Mouse (Mus musculus) T-helper 1 cell (primary cell): Measurements from ENCODE around the gene Rsl24d1.
"Not testable (repeated sequence)": the region's sequence is repeated elsewhere in the genome, so short reads cannot be mapped to it uniquely, and the experiment has no call there.

Experiments used
- in situ Hi-C: fragments of 300-600 bp; cut with MboI, MseI; formaldehyde crosslinking; loops from one replicate; pipeline ENCODE4 v1.15.1; 2025; ENCODE audit warnings: high pct_unique_total_duplicates

Rsl24d1 gene

DNA sequence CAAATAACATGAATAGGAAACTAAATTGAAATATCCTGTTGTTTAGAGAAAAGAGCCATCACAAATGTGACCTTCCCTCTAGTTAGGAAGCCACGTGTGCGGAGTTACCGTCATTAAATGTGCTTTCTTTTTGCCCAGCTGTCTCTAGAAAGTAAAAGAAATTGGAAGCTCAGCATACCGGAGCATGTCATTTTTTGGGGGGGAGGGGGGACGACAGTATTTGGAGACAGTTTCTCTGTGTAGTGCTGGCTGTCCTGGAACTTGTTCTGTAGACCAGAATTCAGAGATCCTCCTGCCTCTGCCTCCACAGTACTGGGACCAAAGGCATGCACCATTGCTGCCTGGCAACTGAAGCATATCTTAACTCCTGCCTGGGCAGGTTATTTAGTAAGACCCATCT lies 11.7 kb upstream of the Rsl24d1 start, which contains the start of gene Khdc3:
TSS of gene Khdc3 (plus strand) at position 301 of the 400 bp plus-strand sequence.
- in situ Hi-C loops: no loop called here

DNA sequence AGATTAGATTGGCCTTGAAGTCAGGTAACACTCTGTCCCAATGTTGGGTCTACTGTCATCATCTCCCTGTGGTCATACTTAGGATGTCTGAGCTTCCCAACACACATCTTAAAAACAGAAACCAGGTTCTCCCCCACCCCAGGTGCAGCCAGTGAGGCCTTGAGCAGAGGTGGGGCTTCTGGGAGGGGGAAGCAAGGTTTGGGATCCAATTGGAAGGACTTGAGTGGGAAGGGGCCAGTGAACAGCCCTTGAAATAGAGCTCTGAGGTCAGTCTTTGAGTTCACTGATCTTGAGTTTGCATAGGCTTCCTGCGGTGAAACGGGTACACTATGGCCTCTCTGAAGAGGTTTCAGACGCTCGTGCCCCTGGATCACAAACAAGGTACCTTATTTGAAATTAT lies 11.0 kb upstream of the Rsl24d1 start, which contains the start of gene Gm20509:
TSS of gene Gm20509 (plus strand) at position 290 of the 400 bp plus-strand sequence.
- in situ Hi-C loops: no loop called here

GRCm38 (mm10) chr9:73103159-73103879 lies 9.9 kb upstream of the Rsl24d1 start:
- in situ Hi-C loops: no loop called here

GRCm38 (mm10) chr9:73103880-73104198 lies 9.4 kb upstream of the Rsl24d1 start:
- in situ Hi-C loops: no loop called here

DNA sequence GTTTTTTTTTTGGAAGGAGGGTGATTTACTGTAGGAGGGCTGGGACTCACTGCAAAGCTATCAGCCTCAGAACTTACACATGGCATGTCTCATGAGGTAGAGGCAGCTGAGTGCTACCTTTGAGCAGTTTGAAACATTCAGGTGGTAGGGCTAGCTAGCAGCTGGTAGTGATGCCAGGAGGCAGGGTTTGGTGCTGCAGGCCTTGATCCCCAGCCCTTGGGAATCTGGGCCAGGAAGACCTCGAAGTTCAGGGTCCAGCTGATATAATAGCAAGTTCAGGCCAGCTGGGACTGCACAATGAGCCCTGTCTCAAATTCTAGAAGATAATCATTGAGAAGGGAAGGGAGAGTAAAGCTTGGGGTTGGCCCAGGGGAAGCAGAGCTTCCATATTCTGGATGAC lies 8.1 kb upstream of the Rsl24d1 start:
- in situ Hi-C loops: no loop called here

- in situ Hi-C loops: no loop called here
Measured at GRCm38 (mm10) chr9:73105771-73106170, 7.5 kb upstream of the Rsl24d1 start.

- in situ Hi-C loops: not testable (repeated sequence)
Measured at GRCm38 (mm10) chr9:73116704-73117103, 3.5 kb downstream of the Rsl24d1 start.

DNA sequence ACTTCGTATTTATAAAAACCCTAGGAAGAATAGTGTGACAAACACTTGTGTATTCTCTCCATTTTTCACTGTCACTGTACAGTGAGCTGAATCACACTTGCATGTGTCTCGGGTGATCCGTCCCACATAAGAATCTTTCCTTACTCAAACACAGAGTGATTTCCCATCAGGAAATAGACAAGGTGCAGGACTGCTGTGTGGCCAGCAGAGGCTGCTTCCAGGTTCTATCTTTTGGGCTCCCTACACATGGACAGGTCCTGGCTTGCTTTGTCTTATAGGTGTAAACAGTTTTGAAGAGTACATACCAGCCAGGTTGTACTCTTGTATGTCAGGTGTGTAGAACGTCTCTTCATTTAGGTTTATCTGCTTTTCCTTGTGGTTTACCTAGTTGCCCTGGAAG lies 4.8 kb downstream of the Rsl24d1 start:
- in situ Hi-C loops: no loop called here

DNA sequence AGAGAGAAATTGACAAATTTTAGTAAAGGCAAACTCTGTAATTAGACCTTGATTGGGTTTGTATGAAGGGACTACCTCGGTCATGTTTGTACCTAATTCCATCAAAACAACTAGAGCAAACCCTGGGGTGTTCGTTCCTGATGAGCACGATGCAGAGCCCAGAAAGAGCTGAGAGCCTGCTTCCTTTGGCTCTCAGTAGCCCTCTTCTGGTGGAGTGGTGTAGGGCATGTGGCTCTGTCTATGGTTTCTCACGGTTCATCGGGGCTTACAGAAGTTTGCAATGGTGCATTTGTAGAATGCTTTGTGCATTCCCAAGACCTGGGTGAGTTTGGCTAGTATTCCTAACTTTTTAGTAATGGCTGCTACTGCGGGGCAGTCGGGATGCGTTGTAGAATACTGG lies 8.5 kb downstream of the Rsl24d1 start:
- in situ Hi-C loops: no loop called here

GRCm38 (mm10) chr9:73125043-73125570 lies 11.9 kb downstream of the Rsl24d1 start:
- in situ Hi-C loops: no loop called here

- in situ Hi-C loops: no loop called here
Measured at GRCm38 (mm10) chr9:73127457-73127856, 14.2 kb downstream of the Rsl24d1 start.

GRCm38 (mm10) chr9:73129875-73130274 lies 16.6 kb downstream of the Rsl24d1 start:
- in situ Hi-C loops: no loop called here

DNA sequence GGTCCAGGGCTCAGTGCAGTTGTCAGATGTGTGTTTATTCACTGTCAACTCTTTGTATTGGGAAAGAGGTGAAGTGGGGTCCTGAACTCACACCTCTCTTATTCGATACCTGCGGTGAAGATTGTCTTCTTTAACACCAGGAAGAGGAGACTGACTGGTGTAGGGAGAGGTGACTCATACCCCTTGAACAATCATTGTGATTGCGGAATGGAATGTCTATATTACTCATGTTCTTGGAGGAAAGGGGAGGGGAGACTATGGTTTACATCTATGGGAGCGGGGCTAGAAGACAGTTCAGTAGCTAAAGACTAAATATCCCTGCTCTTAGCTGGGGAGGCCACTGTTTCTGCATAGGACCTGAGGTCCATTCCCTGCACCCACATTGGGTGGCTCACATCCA lies 17.3 kb downstream of the Rsl24d1 start:
- in situ Hi-C loops: no loop called here

GRCm38 (mm10) chr9:73137341-73137886 lies 24.2 kb downstream of the Rsl24d1 start:
- in situ Hi-C loops: no loop called here

DNA sequence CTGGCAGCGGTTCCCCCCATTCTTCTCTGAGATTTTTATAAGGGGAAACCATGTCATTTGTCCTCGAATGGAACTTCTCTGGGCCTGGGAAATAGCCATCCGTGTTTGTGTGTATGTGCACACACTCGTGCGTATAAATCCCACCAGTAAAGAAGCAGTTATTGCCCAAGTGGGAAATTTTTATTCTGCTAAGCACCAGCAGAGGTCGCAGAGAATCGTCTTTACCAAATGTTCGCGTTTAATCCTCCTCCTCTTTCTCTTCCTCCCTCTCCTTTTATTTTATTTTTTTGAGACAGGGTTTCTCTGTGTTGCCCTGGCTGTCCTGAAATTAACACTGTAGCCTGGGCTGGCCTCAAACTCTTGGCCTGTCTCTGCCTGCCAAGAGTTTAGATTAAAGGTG lies 41.1 kb downstream of the Rsl24d1 start:
- in situ Hi-C loops: loop anchor here (25.0 kb wide), 1 partner anchor 833 kb away; no protein-coding TSS in a partner anchor

- in situ Hi-C loops: loop anchor here (25.0 kb wide), 1 partner anchor 829 kb away; no protein-coding TSS in a partner anchor
Measured at GRCm38 (mm10) chr9:73157968-73158367, 44.7 kb downstream of the Rsl24d1 start.

DNA sequence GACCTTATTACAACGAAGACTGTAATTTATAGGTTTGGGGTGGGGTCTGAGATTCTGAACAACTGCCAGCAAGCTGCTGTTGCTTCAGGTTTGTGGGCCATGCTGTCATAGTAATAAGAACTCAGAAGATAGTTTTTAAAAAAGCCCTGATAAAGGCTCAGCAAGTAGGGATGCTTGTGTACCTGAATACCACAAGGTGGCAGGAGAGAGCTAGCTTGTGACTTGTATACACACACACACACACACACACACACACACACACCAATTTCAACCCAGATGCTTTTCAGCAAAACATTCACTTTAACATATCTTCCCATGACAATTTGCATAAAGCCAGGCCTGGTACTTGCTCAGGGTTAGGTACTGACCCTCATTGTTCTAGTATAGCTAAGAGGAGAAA lies 46.0 kb downstream of the Rsl24d1 start:
- in situ Hi-C loops: loop anchor here (25.0 kb wide), 1 partner anchor 828 kb away; no protein-coding TSS in a partner anchor

- in situ Hi-C loops: loop anchor here (25.0 kb wide), 1 partner anchor 825 kb away; no protein-coding TSS in a partner anchor
Measured at GRCm38 (mm10) chr9:73162571-73163333, 49.5 kb downstream of the Rsl24d1 start.

- in situ Hi-C loops: loop anchor here (25.0 kb wide), 1 partner anchor 822 kb away; no protein-coding TSS in a partner anchor
Measured at GRCm38 (mm10) chr9:73165631-73166030, 52.4 kb downstream of the Rsl24d1 start.
